Mouse (Mus musculus) retina, postnatal 7 days (tissue): ENCODE measurements around the gene Msh5.
A peak's percentile ranks its signal among the peaks of the same experiment; 100 is the strongest.

Experiments used
- DNase-seq: peaks from one replicate; pipeline ENCODE4 v3.0.0-alpha.2; 2012; ENCODE audit warnings: low read depth, low spot score

Msh5 gene

GRCm38 (mm10) chr17:35070556-35071229, 24.1 kb upstream of the Msh5 start:
- DNase-seq, result no peak

- DNase-seq, result no peak
These were observed 21.8 kb upstream of the Msh5 start for GRCm38 (mm10) chr17:35068213-35068914.

DNA sequence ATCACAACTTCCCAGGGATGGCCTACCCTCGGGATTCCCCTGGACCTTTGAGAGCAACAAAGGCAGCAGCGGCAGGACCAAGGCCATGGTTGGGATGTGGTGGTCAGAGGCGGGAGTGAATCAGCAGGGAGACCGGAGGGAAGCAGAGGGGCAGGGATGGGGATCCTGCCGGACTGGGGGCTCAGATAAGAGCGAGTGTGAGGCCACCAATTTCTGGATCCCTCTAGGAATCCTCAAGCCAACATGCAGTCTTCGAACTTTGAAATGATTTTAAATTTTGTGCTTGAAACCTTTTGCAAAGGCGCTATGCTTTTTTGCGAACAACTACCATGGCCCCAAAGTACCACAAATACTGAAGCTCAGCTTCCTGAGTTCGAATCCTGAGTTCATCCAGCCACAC, 19.5 kb upstream of the Msh5 start, which contains the start of gene Mpig6b:
Gene Mpig6b (minus strand): TSS at position 101 of the 400 bp plus-strand sequence.
- no peak for DNase-seq

DNA sequence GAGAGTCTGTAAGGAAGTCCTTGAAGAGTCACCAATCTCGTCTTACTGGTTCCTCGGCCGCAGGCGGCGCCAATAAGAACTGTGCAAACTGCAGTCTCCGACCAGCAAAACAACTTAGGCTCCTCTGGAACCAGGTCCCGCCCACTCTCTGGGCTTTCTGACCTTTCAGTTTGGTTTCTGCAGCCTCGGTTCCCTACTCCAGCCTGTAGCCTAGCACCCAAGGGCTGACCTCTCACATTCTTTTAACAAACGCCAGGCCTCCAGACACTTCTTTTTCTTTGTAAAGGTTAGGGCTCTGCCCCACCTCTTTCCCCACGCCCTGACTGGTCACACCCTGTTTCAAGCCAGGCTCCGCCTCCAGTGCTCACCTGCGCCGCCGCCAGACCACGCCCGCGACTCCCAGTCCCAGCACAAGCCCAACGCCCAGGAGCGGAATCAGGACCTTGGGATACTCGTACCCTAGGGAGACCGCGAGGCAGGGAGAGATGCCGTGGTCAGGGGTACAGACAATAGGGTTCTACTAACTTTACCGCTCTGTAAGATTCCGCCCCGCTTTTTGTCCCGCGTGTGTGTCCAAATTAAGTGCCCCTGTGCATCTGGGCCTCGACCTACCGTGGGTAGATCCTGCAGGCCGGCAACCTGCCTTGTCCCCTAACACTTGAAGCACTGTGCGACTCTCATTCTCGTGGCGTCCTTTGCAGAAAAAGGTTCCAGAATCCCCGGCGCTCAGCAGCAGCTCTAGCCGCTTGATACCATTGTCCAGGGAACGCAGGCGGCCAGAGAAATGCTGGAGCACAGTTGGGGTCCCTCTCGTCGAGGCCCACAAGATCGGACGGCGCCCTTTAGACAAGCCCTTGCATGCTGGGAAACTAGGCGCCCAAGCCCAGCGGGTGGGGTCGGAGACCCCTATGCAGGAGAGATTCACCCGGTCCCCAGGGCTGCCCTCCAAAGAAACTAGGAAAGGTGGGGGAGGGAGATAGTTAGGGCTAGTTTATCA, 18.7 kb upstream of the Msh5 start, which contains the start of gene Ly6g6c:
Gene Ly6g6c (plus strand): TSS at position 438 of the 997 bp plus-strand sequence.
- DNase-seq, result no peak

DNA sequence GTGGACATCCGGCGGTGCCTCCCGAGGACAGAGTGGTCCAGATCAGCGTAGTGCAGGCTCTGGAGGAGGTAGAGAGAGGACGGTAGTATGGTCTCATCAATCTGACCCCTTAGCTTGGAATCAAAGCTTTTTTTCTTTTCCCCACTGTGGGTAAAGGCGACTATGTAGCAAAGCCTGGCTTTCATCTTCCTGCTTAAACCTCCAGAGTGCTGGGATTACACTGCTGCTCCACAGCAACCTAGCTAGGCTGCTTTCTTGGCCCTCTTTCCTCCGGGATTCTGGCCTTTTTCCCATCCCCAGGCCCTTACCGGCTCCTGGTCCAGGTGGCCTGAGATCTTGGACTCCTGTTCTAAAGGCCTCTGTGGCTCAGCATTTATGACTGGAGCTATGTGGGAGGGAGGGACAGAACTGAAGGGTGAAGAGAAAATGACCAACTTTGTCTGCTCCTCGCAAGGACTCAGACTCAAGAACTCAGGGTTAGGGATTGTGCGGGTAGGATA, 17.9 kb upstream of the Msh5 start:
- no peak for DNase-seq

- DNase-seq, result no peak
These were observed 16.9 kb upstream of the Msh5 start for GRCm38 (mm10) chr17:35063466-35063865.

DNA sequence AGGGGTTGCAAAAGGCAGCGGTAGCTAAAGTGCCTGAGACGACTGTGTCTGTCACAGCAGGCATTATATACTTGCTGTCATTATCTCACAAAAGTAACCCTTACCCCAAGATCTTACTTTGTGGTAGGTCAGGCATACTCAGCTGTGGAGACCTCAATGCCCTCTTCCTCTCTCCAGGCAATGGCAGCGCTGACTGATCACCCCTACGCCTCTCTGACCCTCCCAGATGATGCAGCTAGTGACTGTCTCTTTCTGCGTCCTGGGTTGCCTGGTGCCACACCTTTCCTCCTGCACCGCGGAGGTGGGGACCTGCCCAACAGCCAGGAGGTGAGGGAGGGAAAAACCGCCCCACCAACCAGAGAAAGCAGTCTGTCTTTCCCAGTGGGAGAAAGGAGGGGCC, 14.8 kb upstream of the Msh5 start:
- no peak for DNase-seq

DNA sequence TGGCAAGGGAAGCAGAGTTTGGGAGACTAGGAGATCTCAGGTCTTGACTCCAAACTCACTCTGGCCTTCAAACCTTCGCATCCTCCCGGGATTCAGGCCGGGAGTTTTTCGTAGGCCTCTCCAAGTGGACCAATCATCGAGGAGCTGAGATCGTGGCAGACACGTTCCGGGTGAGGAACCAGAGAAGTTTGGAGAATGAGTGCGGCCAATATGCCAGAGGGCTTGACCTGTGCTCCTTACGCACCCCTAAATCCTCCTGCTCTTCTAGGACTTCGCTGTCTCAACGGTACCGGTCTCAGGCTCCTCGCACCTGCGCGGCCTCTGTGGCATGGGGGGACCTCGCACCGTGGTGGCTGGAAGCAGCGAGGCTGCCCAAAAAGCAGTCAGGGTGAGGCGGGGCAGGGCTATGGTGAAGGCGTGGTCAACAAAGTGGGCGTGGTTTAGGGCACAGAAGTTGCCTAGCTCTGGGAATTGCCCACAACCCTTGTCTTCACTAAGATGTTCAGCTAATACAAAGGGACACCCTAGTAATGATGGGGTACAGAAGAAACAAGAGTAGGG, 14.3 kb upstream of the Msh5 start:
- no peak for DNase-seq

DNA sequence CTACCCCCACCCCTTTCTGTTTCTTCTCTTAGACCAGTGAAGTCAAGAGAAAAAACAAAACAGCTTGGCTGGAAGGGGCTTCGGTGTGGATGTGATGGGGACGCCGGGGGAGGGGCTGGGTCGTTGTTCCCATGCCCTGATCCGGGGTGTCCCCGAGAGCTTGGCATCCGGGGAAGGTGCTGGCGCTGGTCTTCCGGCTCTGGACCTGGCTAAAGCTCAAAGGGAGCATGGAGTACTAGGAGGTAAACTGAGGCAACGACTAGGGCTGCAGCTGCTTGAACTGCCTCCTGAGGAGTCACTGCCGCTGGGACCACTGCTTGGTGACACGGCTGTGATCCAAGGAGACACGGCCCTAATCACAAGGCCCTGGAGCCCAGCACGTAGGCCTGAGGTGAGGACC, 13.5 kb upstream of the Msh5 start:
- no peak for DNase-seq

- DNase-seq, result peak; percentile 74
These were observed 12.7 kb upstream of the Msh5 start, which contains the start of gene Ddah2 for GRCm38 (mm10) chr17:35058911-35059892. Gene Ddah2 (plus strand): TSS chr17:35059035.

DNA sequence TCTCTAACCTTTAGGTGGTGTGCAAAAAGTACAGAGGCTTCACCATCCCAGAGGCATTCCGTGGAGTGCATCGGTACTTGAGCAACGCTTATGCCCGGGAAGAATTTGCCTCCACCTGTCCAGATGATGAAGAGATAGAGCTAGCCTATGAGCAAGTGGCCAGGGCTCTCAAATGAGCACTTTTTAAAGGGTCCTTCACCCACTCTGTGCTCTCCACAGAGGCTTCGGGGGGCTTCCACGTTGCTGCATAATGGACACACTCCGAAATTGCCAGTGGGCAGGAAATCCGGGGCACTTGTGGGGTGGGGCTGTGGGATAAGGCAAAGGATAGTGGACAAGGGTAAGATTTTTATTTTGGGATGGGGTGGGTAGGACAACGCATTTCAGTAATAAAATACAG, 11.8 kb upstream of the Msh5 start:
- DNase-seq, result no peak

- no peak for DNase-seq
These were observed 10.5 kb upstream of the Msh5 start for GRCm38 (mm10) chr17:35057090-35057489.

DNA sequence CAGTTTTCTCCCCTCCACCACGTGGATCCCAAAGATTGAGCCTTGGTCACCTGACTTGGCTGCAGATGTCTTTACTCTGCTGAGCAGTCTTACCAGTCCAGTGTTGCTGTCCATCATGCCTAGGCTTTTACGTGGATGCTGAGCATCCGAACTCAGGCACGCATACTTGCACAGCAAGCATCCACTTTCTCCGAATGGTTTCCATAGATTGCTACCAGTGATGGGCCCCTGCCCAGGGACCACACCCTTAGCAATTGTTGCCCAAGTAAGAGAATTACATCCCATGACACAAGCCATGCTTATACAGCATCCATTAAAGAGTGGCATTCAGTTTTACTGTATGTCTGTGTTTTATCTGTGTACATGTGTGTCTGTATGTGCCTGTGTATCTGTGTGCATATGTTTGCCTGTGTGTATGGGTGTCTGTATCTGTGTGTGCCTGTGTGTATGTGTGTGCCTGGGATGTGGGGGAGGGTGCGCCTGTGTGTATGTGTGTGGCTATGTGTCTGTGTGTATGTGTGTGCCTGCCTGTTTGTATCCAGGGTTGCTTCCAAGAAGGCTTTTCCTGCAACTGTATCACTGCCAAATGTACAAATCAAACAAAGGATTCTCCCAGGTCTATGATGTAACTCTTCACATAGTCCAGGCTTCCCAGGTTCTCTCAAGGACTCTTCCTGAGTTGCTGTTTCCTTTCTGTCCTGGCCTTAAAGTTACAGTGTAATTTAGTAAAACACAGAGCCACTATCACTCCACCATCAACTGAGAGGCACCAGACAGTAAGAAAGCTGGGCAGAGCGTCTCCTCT, 9.3 kb upstream of the Msh5 start:
- DNase-seq, result no peak

DNA sequence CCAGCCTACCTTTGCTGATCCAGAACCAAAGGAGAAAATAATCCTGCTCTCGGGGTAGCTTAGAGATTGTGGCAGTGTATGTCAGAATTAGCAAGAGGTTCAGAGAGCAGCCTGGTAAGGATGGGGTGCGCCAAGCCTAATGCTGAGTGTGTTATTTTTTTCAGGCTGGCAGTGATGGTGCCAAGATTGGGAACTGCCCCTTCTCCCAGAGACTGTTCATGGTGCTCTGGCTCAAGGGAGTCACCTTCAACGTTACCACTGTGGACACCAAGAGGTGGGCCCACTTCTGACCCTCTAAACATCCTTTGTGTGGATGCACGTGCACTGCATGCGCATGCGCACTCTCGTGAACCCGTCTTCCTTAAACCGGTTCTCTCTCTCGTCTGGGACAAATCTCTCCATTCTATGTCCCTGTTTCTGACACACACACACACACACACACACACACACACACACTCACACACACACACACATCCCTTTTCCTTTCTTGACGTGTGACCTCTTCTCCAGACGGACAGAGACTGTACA, 5.8 kb upstream of the Msh5 start:
- no peak for DNase-seq

- DNase-seq, result no peak
These were observed 4.9 kb upstream of the Msh5 start for GRCm38 (mm10) chr17:35051156-35052086.

- no peak for DNase-seq
These were observed 3.7 kb upstream of the Msh5 start for GRCm38 (mm10) chr17:35050126-35050750.

GRCm38 (mm10) chr17:35049561-35050016, 3.0 kb upstream of the Msh5 start, which contains the start of gene Clic1:
Gene Clic1 (plus strand): TSS chr17:35049966.
- peak; percentile 35 for DNase-seq
